Mouse (Mus musculus) brain, embryonic 14.5 days (tissue): ENCODE measurements around the gene Trmt1.

Experiments
- CTCF ChIP-seq: fragments of 200-500 bp; IDR thresholded peaks from 2 replicates; pipeline ENCODE4 v1.5.1; 2012; ENCODE audit warnings: inconsistent platforms, mild to moderate bottlenecking, moderate library complexity, borderline replicate concordance; ENCODE audit not compliant: insufficient read depth, insufficient read length; ENCODE audit errors: extremely low read depth
- POLR2A ChIP-seq: fragments of 200-500 bp; IDR thresholded peaks from 2 replicates; pipeline ENCODE4 v1.6.1; 2012; ENCODE audit warnings: mild to moderate bottlenecking, inconsistent platforms, borderline replicate concordance; ENCODE audit not compliant: poor library complexity, insufficient read depth, insufficient read length, severe bottlenecking; ENCODE audit errors: extremely low read depth

DNA sequence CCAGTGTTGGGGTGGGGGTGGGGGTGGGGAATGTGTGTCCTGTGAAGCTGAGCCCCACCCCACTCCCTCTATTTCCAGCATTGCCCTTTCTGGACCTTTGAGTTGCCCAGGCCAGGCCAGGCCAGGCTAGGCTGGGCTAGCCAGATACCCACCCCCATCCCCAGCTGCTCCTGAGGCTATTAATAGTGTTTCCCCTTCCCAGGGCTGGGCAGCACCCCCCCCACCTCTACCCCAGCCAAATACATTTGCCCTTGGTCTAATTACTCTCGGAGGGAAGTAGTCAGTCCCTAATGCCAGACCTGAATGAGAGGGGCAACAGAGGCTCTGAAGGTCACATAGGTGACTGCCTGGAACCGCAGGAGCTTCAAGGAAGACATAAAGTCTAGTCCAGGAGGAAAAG is 49.5 kb downstream of the Trmt1 start:
- TF ChIP-seq POLR2A = no peak
- TF ChIP-seq CTCF = no peak
